Mouse (Mus musculus): ENCODE measurements around the gene Pycard.
"Not testable (repeated sequence)": the region's sequence is repeated elsewhere in the genome, so short reads cannot be mapped to it uniquely, and the experiment has no call there.

The Pycard gene

GRCm38 (mm10) chr7:128003688-128004087 lies 10.0 kb upstream of the Pycard start, which contains the start of gene Trim72:
Gene Trim72, plus strand, starts transcription at chr7:128003949.
- DNase-seq (ENCODE audit: low spot score in 2 of 2), result no peak

- DNase-seq (ENCODE audit: low spot score in 2 of 2), result no peak
Observed at GRCm38 (mm10) chr7:128003098-128003497, 9.4 kb upstream of the Pycard start.

GRCm38 (mm10) chr7:128000068-128000950 lies 6.6 kb upstream of the Pycard start:
- DNase-seq (ENCODE audit: low spot score in 2 of 2), result no peak

GRCm38 (mm10) chr7:127999436-127999835 lies 5.8 kb upstream of the Pycard start:
- DNase-seq (ENCODE audit: low spot score in 2 of 2), result no peak

GRCm38 (mm10) chr7:127992488-127993340 lies 953 bp downstream of the Pycard start:
- DNase-seq (ENCODE audit: low spot score in 2 of 2), result peak in 1 of 2 experiments; percentile 63

- DNase-seq (ENCODE audit: low spot score in 2 of 2), result peak; percentile 77 to 89
Observed at GRCm38 (mm10) chr7:127991643-127992487, 1.8 kb downstream of the Pycard start.

- DNase-seq (ENCODE audit: low spot score in 2 of 2), result no peak
Observed at GRCm38 (mm10) chr7:127988904-127989303, 4.8 kb downstream of the Pycard start.

- DNase-seq (ENCODE audit: low spot score in 2 of 2), result no peak
Observed at GRCm38 (mm10) chr7:127980606-127981005, 13.1 kb downstream of the Pycard start.

GRCm38 (mm10) chr7:127978856-127979255 lies 14.8 kb downstream of the Pycard start:
- no peak for DNase-seq (ENCODE audit: low spot score in 2 of 2)

- DNase-seq (ENCODE audit: low spot score in 2 of 2), result no peak
Observed at GRCm38 (mm10) chr7:127974413-127974930, 19.2 kb downstream of the Pycard start.

- peak; percentile 69 to 86 for DNase-seq (ENCODE audit: low spot score in 2 of 2)
Observed at GRCm38 (mm10) chr7:127967922-127968828, 25.5 kb downstream of the Pycard start.

GRCm38 (mm10) chr7:127967004-127967921 lies 26.4 kb downstream of the Pycard start, which contains the start of gene Fus:
Gene Fus, plus strand, starts transcription at chr7:127967457.
- peak; percentile 96 to 100 for DNase-seq (ENCODE audit: low spot score in 2 of 2)

- DNase-seq (ENCODE audit: low spot score in 2 of 2), result no peak
Observed at GRCm38 (mm10) chr7:127966371-127966918, 27.2 kb downstream of the Pycard start.

- DNase-seq (ENCODE audit: low spot score in 2 of 2), result no peak
Observed at GRCm38 (mm10) chr7:127959364-127959763, 34.3 kb downstream of the Pycard start.

- DNase-seq (ENCODE audit: low spot score in 2 of 2), result no peak
Observed at GRCm38 (mm10) chr7:127952864-127953581, 40.6 kb downstream of the Pycard start.

- no peak for DNase-seq (ENCODE audit: low spot score in 2 of 2)
Observed at GRCm38 (mm10) chr7:127946470-127947023, 47.1 kb downstream of the Pycard start, which contains the start of gene Prss36. Gene Prss36, minus strand, starts transcription at chr7:127946725.

GRCm38 (mm10) chr7:127944614-127945013 lies 49.1 kb downstream of the Pycard start:
- peak in 1 of 2 experiments; percentile 58 for DNase-seq (ENCODE audit: low spot score in 2 of 2)

GRCm38 (mm10) chr7:127942097-127942496 lies 51.6 kb downstream of the Pycard start:
- DNase-seq (ENCODE audit: low spot score in 2 of 2), result not testable (repeated sequence)

Data from spleen, postnatal 4 days (tissue).